In the genomic region with DNA sequence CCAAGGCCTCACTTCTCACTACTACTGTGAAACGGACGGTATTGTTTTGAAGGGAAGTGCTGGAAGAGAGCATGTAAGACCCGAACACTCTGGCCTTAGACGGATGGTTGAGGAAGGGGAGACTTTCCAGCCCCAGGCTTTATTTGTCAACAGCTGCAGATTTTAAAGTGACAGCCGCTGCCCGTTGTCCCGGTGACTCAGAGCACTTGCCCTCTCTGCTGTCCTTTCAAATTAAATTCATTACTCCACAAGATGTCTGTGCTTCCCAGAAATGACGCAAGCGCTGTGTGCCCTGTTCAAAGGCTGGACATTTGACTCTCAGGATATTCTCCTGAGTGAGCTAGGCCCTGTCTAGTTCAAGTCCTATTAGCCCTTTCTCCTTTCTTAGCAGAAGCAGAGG, we compare ENCODE assay signal across 19 mouse cellular contexts. TPM values are rescaled to one million over a fixed set of nuclear protein-coding genes. Genes with fewer than 3 reads are reported as not detected.
A peak's percentile ranks its signal among the peaks of the same experiment; 100 is the strongest.
DNase-seq lines count a peak whose midpoint lies in the region; ATAC-seq and TF ChIP-seq lines count a peak whose summit lies in the region.
"Had no signal": no experiment of that assay in that cellular context is flagged by ENCODE, and none has a peak within 500 bp of the region (broad histone marks: within the 10 kb centered on the region; RNA-seq: fewer than 3 reads in every experiment).

No protein-coding gene starts in this region.

- no peak overlapping the region for H3K4me3 ChIP-seq in myocyte
- H3K4me3 ChIP-seq in forebrain, embryonic 14.5 days (ENCODE audit: low read depth, low read length), result no peak overlapping the region
- H3K4me3 ChIP-seq: erythroblast, embryonic 14.5 days; hindbrain, embryonic 15.5 days; limb, embryonic 15.5 days; midbrain, embryonic 15.5 days had no signal

- no peaks in the 10 kb centered on the region for H3K4me1 ChIP-seq in forebrain, embryonic 14.5 days (ENCODE audit: control insufficient read depth, insufficient read depth, low read length)
- H3K4me1 ChIP-seq: hindbrain, embryonic 15.5 days; limb, embryonic 15.5 days; midbrain, embryonic 15.5 days had no signal

- peak; percentile 11 for DNase-seq in kidney, postnatal 10 days
- no peak for DNase-seq in kidney, adult 18-20 months
- DNase-seq in Muller cell, postnatal 12 days (ENCODE audit: inconsistent ontology term), result peak; percentile 84
- DNase-seq in adrenal gland, adult 8-10 months, result peak; percentile 77
- no peak for DNase-seq in layer of hippocampus, adult 8-10 months (ENCODE audit: low spot score in 2 of 2)
- DNase-seq in forebrain, embryonic 14.5 days (ENCODE audit: low spot score), result no peak
- DNase-seq: cerebellum, adult 11 months; gastrocnemius, postnatal 10 days; heart, postnatal 10 days; kidney, adult 9 months; layer of hippocampus, adult 9-11 months; lung, adult 18-20 months had no signal

- H3K9ac ChIP-seq in forebrain, embryonic 14.5 days (ENCODE audit: low read length), result no peak overlapping the region
- H3K9ac ChIP-seq: hindbrain, embryonic 15.5 days; limb, embryonic 15.5 days; midbrain, embryonic 15.5 days had no signal

- H3K27ac ChIP-seq in forebrain, embryonic 14.5 days (ENCODE audit: low read depth, low read length), result no peak overlapping the region
- H3K27ac ChIP-seq: hindbrain, embryonic 15.5 days; limb, embryonic 15.5 days; midbrain, embryonic 15.5 days had no signal

- H3ac ChIP-seq in myocyte (ENCODE audit: control insufficient read depth, insufficient read length), result no peak overlapping the region

- no peaks in the 10 kb centered on the region for H3K27me3 ChIP-seq in myocyte (ENCODE audit: control insufficient read depth, insufficient read depth, insufficient read length)
- H3K27me3 ChIP-seq in forebrain, embryonic 14.5 days (replicated peaks; ENCODE audit: control insufficient read depth, insufficient read depth, low read length), result peaks cover 5% of the 10 kb centered on the region; the same call in 1 of the 2 replicates
- H3K27me3 ChIP-seq: CH12.LX had no signal

- peak overlapping the region; percentile 77 for H3K4me2 ChIP-seq in myocyte (ENCODE audit: low read depth)
- H3K4me2 ChIP-seq in forebrain, embryonic 14.5 days (ENCODE audit: low read length), result no peak overlapping the region
- H3K4me2 ChIP-seq: hindbrain, embryonic 15.5 days; limb, embryonic 15.5 days; midbrain, embryonic 15.5 days had no signal

- no peaks in the 10 kb centered on the region for H3K79me2 ChIP-seq in myocyte (ENCODE audit: control insufficient read depth, insufficient read depth)

- H3K36me3 ChIP-seq in myocyte (ENCODE audit: control insufficient read depth, insufficient read depth), result no peaks in the 10 kb centered on the region
- no peaks in the 10 kb centered on the region for H3K36me3 ChIP-seq in forebrain, embryonic 14.5 days (ENCODE audit: control insufficient read depth, insufficient read depth, low read length)
- H3K36me3 ChIP-seq: hindbrain, embryonic 15.5 days; limb, embryonic 15.5 days; midbrain, embryonic 15.5 days had no signal

- 75% methylated on average over 9 of the region's 9 CpGs for WGBS in forebrain, embryonic 14.5 days

- no peaks in the 10 kb centered on the region for H3K9me3 ChIP-seq in forebrain, embryonic 14.5 days (replicated peaks; ENCODE audit: control insufficient read depth, low read length)
- H3K9me3 ChIP-seq: hindbrain, embryonic 15.5 days; limb, embryonic 15.5 days; midbrain, embryonic 15.5 days had no signal

- no peak for TF ChIP-seq POLR2A in myocyte (IDR thresholded peaks at IDR 0.05; ENCODE audit: insufficient read length, low read depth)

- ATAC-seq in forebrain, embryonic 14.5 days, result no peak
- ATAC-seq: midbrain, embryonic 15.5 days; Patski had no signal

TF ChIP-seq in myocyte, 11 proteins besides CTCF, POLR2A, EP300 and RAD21:
- TF ChIP-seq SRF (IDR thresholded peaks at IDR 0.05; ENCODE audit: control insufficient read depth, insufficient read length, low read depth), result no peak
- TF ChIP-seq MYOD1 (IDR thresholded peaks at IDR 0.05; ENCODE audit: control insufficient read depth in 1 of 3, insufficient read length in 2 of 3, low read depth in 2 of 3), result peak; percentile 7 to 78 (median 47)
- no peak for TF ChIP-seq REST (IDR thresholded peaks at IDR 0.05; ENCODE audit: insufficient read depth, insufficient read length)
- peak in 2 of 3 experiments; percentile 71 to 82 for TF ChIP-seq MYOG (IDR thresholded peaks at IDR 0.05; ENCODE audit: control insufficient read depth in 1 of 3, insufficient read depth in 1 of 3, insufficient read length in 2 of 3, low read depth in 2 of 3)
- peak; percentile 90 for TF ChIP-seq CEBPB (IDR thresholded peaks at IDR 0.05; ENCODE audit: insufficient read depth, poor library complexity, severe bottlenecking)
- TF ChIP-seq TCF12 (IDR thresholded peaks at IDR 0.05; ENCODE audit: insufficient read depth, poor library complexity, severe bottlenecking), result peak; percentile 74

RNA-seq across cellular contexts. Expression of a gene that starts 5.9 kb away (rescaled TPM):
- 10 to 100 TPM; 34.4 to 43.1 (median 40.0) TPM for total RNA-seq in adrenal gland, adult 8-10 months (2022)
- polyA plus RNA-seq in myocyte (2012; fragmentation: generic; extraction: Trizol), result 61.8 TPM
- 10 to 100 TPM; 80.4 to 87.7 (median 84.4) TPM for total RNA-seq in layer of hippocampus, adult 8-10 months (2022)
- 2.6 TPM in 2 replicates for polyA plus RNA-seq in forebrain, embryonic 14.5 days (2014; fragmentation: Nextera tagmentation; extraction: Ambion mirVana)
- polyA plus RNA-seq: erythroblast, embryonic 14.5 days had no signal

Comparison
In these comparisons a context has a peak if more than half of its experiments do, and no peak if none do; other contexts are left out.
1. DNase-seq: peak in kidney, postnatal 10 days (single experiment), Muller cell, postnatal 12 days (single experiment) and adrenal gland, adult 8-10 months (single experiment); none in kidney, adult 18-20 months (single experiment), layer of hippocampus, adult 8-10 months (0 of 2) and forebrain, embryonic 14.5 days (single experiment).